8 mouse cellular contexts compared by ENCODE assay signal in genomic region chr2:38339910-38340625, GRCm38 (mm10). TPM values are rescaled to one million over a fixed set of nuclear protein-coding genes. Genes with fewer than 3 reads are reported as not detected.
DNase-seq lines count a peak whose midpoint lies in the region; ATAC-seq and TF ChIP-seq lines count a peak whose summit lies in the region.

No protein-coding gene starts in this region.

- 6% methylated on average over 9 of the region's 9 CpGs for WGBS in kidney, adult 2 months
- WGBS in embryonic facial prominence, embryonic 12.5 days = 3% methylated on average over 9 of the region's 9 CpGs
- 3% methylated on average over 9 of the region's 9 CpGs for WGBS in intestine, embryonic 15.5 days
- under 1% methylated on average over 9 of the region's 9 CpGs for WGBS in neural tube, embryonic 11.5 days

- no peak overlapping the region for H3K9ac ChIP-seq in embryonic facial prominence, embryonic 12.5 days
- H3K9ac ChIP-seq in intestine, embryonic 15.5 days = no peak overlapping the region
- H3K9ac ChIP-seq in neural tube, embryonic 11.5 days (ENCODE audit: low read length) = peak overlapping the region; percentile 37; the same call in 1 of the 2 replicates

- no peak for TF ChIP-seq POLR2A in kidney, adult 2 months (IDR thresholded peaks at IDR 0.05; ENCODE audit: low read depth, low read length)

- ATAC-seq in embryonic facial prominence, embryonic 12.5 days (ENCODE audit: insufficient number of reproducible peaks, insufficient read depth, low FRiP score, low TSS enrichment) = no peak
- no peak for ATAC-seq in intestine, embryonic 15.5 days
- ATAC-seq in neural tube, embryonic 11.5 days (ENCODE audit: insufficient read depth, low FRiP score, low TSS enrichment) = no peak

- H3K4me2 ChIP-seq in embryonic facial prominence, embryonic 12.5 days (replicated peaks) = peak overlapping the region; percentile 72
- peak overlapping the region; percentile 89 for H3K4me2 ChIP-seq in intestine, embryonic 15.5 days (replicated peaks)
- H3K4me2 ChIP-seq in neural tube, embryonic 11.5 days (ENCODE audit: low read depth) = peak overlapping the region; percentile 53

- no peak for DNase-seq in kidney, adult 2 months
- DNase-seq in kidney, adult 9 months = no peak
- peak; percentile 34 for DNase-seq in neural tube, embryonic 11.5 days (ENCODE audit: low spot score)
- no peak for DNase-seq in adipocyte (ENCODE audit: low spot score)
- no peak for DNase-seq in lung, postnatal 10 days
- DNase-seq in lung, postnatal 36 days = no peak

- peaks cover 26% of the 10 kb centered on the region for H3K27me3 ChIP-seq in kidney, adult 2 months (replicated peaks; ENCODE audit: control insufficient read depth, insufficient read depth, low read length)
- H3K27me3 ChIP-seq in embryonic facial prominence, embryonic 12.5 days = peaks cover 99% of the 10 kb centered on the region
- H3K27me3 ChIP-seq in intestine, embryonic 15.5 days (replicated peaks) = peaks cover 88% of the 10 kb centered on the region
- peaks cover 99% of the 10 kb centered on the region for H3K27me3 ChIP-seq in neural tube, embryonic 11.5 days (ENCODE audit: control insufficient read depth, insufficient read depth, low read length)

- TF ChIP-seq CTCF in kidney, adult 2 months (conservative IDR thresholded peaks at IDR 0.05; ENCODE audit: insufficient read depth, insufficient read length, low read depth, low read length) = no peak

- no peaks in the 10 kb centered on the region for H3K36me3 ChIP-seq in kidney, adult 2 months (ENCODE audit: control insufficient read depth, insufficient read depth, low read length)
- no peaks in the 10 kb centered on the region for H3K36me3 ChIP-seq in embryonic facial prominence, embryonic 12.5 days
- no peaks in the 10 kb centered on the region for H3K36me3 ChIP-seq in intestine, embryonic 15.5 days
- H3K36me3 ChIP-seq in neural tube, embryonic 11.5 days (ENCODE audit: control insufficient read depth, insufficient read depth, low read length) = no peaks in the 10 kb centered on the region

- H3K4me1 ChIP-seq in kidney, adult 2 months (ENCODE audit: control insufficient read depth, insufficient read depth, low read length) = no peaks in the 10 kb centered on the region
- H3K4me1 ChIP-seq in embryonic facial prominence, embryonic 12.5 days = peaks cover 13% of the 10 kb centered on the region
- peaks cover 8% of the 10 kb centered on the region for H3K4me1 ChIP-seq in intestine, embryonic 15.5 days (replicated peaks)
- H3K4me1 ChIP-seq in neural tube, embryonic 11.5 days (ENCODE audit: control insufficient read depth, insufficient read depth, low read length) = peaks cover 10% of the 10 kb centered on the region

- no peak overlapping the region for H3K27ac ChIP-seq in kidney, adult 2 months (ENCODE audit: insufficient read depth, low read depth, low read length)
- no peak overlapping the region; the same call in 1 of the 2 replicates for H3K27ac ChIP-seq in embryonic facial prominence, embryonic 12.5 days
- H3K27ac ChIP-seq in intestine, embryonic 15.5 days = no peak overlapping the region
- H3K27ac ChIP-seq in neural tube, embryonic 11.5 days (ENCODE audit: low read depth, low read length) = no peak overlapping the region

- peak overlapping the region; percentile 40 for H3K4me3 ChIP-seq in kidney, adult 2 months (ENCODE audit: insufficient read depth, low read depth, low read length)
- peak overlapping the region; percentile 38 for H3K4me3 ChIP-seq in embryonic facial prominence, embryonic 12.5 days
- peak overlapping the region; percentile 40 for H3K4me3 ChIP-seq in intestine, embryonic 15.5 days (replicated peaks)
- peak overlapping the region; percentile 38; the same call in 1 of the 2 replicates for H3K4me3 ChIP-seq in neural tube, embryonic 11.5 days (ENCODE audit: low read depth, low read length)

- no peaks in the 10 kb centered on the region for H3K9me3 ChIP-seq in embryonic facial prominence, embryonic 12.5 days
- no peaks in the 10 kb centered on the region for H3K9me3 ChIP-seq in intestine, embryonic 15.5 days
- H3K9me3 ChIP-seq in neural tube, embryonic 11.5 days (ENCODE audit: control insufficient read depth, low read length) = no peaks in the 10 kb centered on the region

RNA-seq across cellular contexts. Expression of gene Lhx2, which starts 1.0 kb away (rescaled TPM):
- 0.08 and 0.10 TPM in 2 replicates for polyA plus RNA-seq in kidney, adult 2 months (2012; rRNA removed)
- polyA plus RNA-seq in embryonic facial prominence, embryonic 12.5 days (2016; fragmentation: Nextera tagmentation; extraction: Ambion mirVana) = 18.4 and 22.2 TPM in 2 replicates
- polyA plus RNA-seq in intestine, embryonic 15.5 days (2015; fragmentation: Nextera tagmentation; extraction: Ambion mirVana) = 0.09 and 0.44 TPM in 2 replicates
- polyA plus RNA-seq in neural tube, embryonic 11.5 days (2014; fragmentation: Nextera tagmentation; extraction: Ambion mirVana) = 6.0 and 8.7 TPM in 2 replicates

RNA-seq across cellular contexts. Expression of gene Dennd1a, which starts 52.9 kb away (rescaled TPM):
- 36.2 and 37.7 TPM in 2 replicates for polyA plus RNA-seq in kidney, adult 2 months (2012; rRNA removed)
- polyA plus RNA-seq in embryonic facial prominence, embryonic 12.5 days (2016; fragmentation: Nextera tagmentation; extraction: Ambion mirVana) = 17.9 and 21.4 TPM in 2 replicates
- 10.6 and 11.2 TPM in 2 replicates for polyA plus RNA-seq in intestine, embryonic 15.5 days (2015; fragmentation: Nextera tagmentation; extraction: Ambion mirVana)
- 7.3 and 8.1 TPM in 2 replicates for polyA plus RNA-seq in neural tube, embryonic 11.5 days (2014; fragmentation: Nextera tagmentation; extraction: Ambion mirVana)
